Mouse (Mus musculus): ENCODE measurements around the gene Cxcl5. TPM values are rescaled to one million over a fixed set of nuclear protein-coding genes. Genes with fewer than 3 reads are reported as not detected.

The Cxcl5 gene
- polyA plus RNA-seq, 1 experiment from 2014 or later: 0.84 TPM

Small RNA genes lying within 50 kb of the gene (microRNA-seq; reads per million reads assigned to microRNA genes)
- gene Gm24322: not detected

Other genes starting within 250 kb of the Cxcl5 start
- gene Afm, start 240.4 kb upstream of the Cxcl5 start, polyA plus RNA-seq (2015; fragmentation: Nextera tagmentation; extraction: Ambion mirVana): 9.5 and 11.1 TPM in 2 replicates
- gene 5830473C10Rik, start 198.3 kb upstream of the Cxcl5 start, polyA plus RNA-seq (2015; fragmentation: Nextera tagmentation; extraction: Ambion mirVana): 0.28 and 0.42 TPM in 2 replicates
- 3.8 and 4.9 TPM in 2 replicates for gene Rassf6, start 118.7 kb upstream of the Cxcl5 start, polyA plus RNA-seq (2015; fragmentation: Nextera tagmentation; extraction: Ambion mirVana)
- gene Ppbp, start 9.2 kb downstream of the Cxcl5 start, polyA plus RNA-seq (2015; fragmentation: Nextera tagmentation; extraction: Ambion mirVana): 207 and 220 TPM in 2 replicates
- gene Pf4, start 13.1 kb downstream of the Cxcl5 start, polyA plus RNA-seq (2015; fragmentation: Nextera tagmentation; extraction: Ambion mirVana): 569 and 620 TPM in 2 replicates
- not detected in 2 replicates for gene Cxcl3, start 26.7 kb downstream of the Cxcl5 start, polyA plus RNA-seq (2015; fragmentation: Nextera tagmentation; extraction: Ambion mirVana)
- gene Cxcl15, start 35.2 kb downstream of the Cxcl5 start, polyA plus RNA-seq (2015; fragmentation: Nextera tagmentation; extraction: Ambion mirVana): not detected in 2 replicates
- gene Cxcl1, start 131.9 kb downstream of the Cxcl5 start, polyA plus RNA-seq (2015; fragmentation: Nextera tagmentation; extraction: Ambion mirVana): 0.78 and 1.5 TPM in 2 replicates
- not detected in 2 replicates for gene Cxcl2, start 144.5 kb downstream of the Cxcl5 start, polyA plus RNA-seq (2015; fragmentation: Nextera tagmentation; extraction: Ambion mirVana)
- 9.7 and 10.0 TPM in 2 replicates for gene Mthfd2l, start 171.8 kb downstream of the Cxcl5 start, polyA plus RNA-seq (2015; fragmentation: Nextera tagmentation; extraction: Ambion mirVana)